Comparison of ENCODE assay signal across 10 mouse cellular contexts in the genomic region with DNA sequence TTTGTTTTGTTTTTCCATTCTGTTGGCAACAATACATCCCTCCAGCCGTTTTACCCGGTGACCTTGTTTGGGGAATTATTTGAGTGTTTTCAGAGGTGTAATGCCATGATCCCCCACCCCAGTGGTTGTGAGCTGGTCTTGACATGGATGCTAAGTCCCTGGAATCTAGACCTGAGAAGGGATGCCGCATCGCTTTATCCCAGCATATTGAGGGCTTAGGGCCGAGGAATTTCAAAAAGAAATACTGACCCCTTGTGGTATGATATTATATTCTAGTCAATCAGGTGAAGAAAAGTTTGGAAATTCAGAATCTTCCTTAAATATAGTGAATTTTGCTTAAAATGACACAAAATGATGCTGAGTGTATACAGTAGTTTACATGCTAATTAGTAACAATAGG.
DNase-seq lines count a peak whose midpoint lies in the region; ATAC-seq lines count a peak whose summit lies in the region.
"Had no signal": no experiment of that assay in that cellular context is flagged by ENCODE, and none has a peak within 500 bp of the region (broad histone marks: within the 10 kb centered on the region; RNA-seq: fewer than 3 reads in every experiment).

No protein-coding gene starts in this region.

- 30% methylated on average over 5 of the region's 5 CpGs for WGBS in limb, embryonic 10.5 days

- H3K27ac ChIP-seq in limb, embryonic 10.5 days, result no peak overlapping the region
- H3K27ac ChIP-seq: liver, embryonic 13.5 days; stomach, embryonic 15.5 days had no signal

- ATAC-seq in cerebellum, adult (ENCODE audit: insufficient number of reproducible peaks, low FRiP score, low TSS enrichment), result peak; percentile 92
- ATAC-seq in inflammation-experienced regulatory T-cells, adult 6 months, result no peak
- no peak for ATAC-seq in megakaryocyte, adult 5-6 weeks (ENCODE audit: poor library complexity, severe bottlenecking)

- H3K4me1 ChIP-seq in limb, embryonic 10.5 days, result no peaks in the 10 kb centered on the region
- H3K4me1 ChIP-seq: liver, embryonic 13.5 days; stomach, embryonic 15.5 days had no signal

- H3K36me3 ChIP-seq in limb, embryonic 10.5 days, result no peaks in the 10 kb centered on the region
- H3K36me3 ChIP-seq: liver, embryonic 13.5 days; stomach, embryonic 15.5 days had no signal

- no peaks in the 10 kb centered on the region for H3K27me3 ChIP-seq in limb, embryonic 10.5 days (ENCODE audit: low read depth, poor library complexity, severe bottlenecking)
- H3K27me3 ChIP-seq: liver, embryonic 13.5 days; stomach, embryonic 15.5 days had no signal

- no peak overlapping the region for H3K4me3 ChIP-seq in limb, embryonic 10.5 days
- H3K4me3 ChIP-seq: liver, embryonic 13.5 days; stomach, embryonic 15.5 days had no signal

- DNase-seq in cerebellum, postnatal 4 days (ENCODE audit: low spot score in 2 of 2), result no peak
- peak; percentile 100 for DNase-seq in 3T3-L1 (ENCODE audit: low read depth, low spot score)
- peak; percentile 34 to 59 for DNase-seq in cerebellum, postnatal 10 days
- DNase-seq in limb, embryonic 10.5 days (ENCODE audit: low spot score), result peak; percentile 33
- DNase-seq in kidney, adult 8-10 months, result no peak
- DNase-seq: liver, embryonic 13.5 days had no signal

- H3K9me3 ChIP-seq in limb, embryonic 10.5 days (replicated peaks), result no peaks in the 10 kb centered on the region
- H3K9me3 ChIP-seq: liver, embryonic 13.5 days; stomach, embryonic 15.5 days had no signal

Comparison
In these comparisons a context has a peak if more than half of its experiments do, and no peak if none do; other contexts are left out.
1. DNase-seq: peak in 3T3-L1 (single experiment), cerebellum, postnatal 10 days (2 of 2) and limb, embryonic 10.5 days (single experiment); none in cerebellum, postnatal 4 days (0 of 2) and kidney, adult 8-10 months (0 of 2).